Mouse (Mus musculus): ENCODE measurements around the gene 4931428L18Rik.
"Not testable (repeated sequence)": the region's sequence is repeated elsewhere in the genome, so short reads cannot be mapped to it uniquely, and the experiment has no call there.

4931428L18Rik gene

GRCm38 (mm10) chr1:31051370-31051921, 171.0 kb downstream of the 4931428L18Rik start:
- DNase-seq, result no peak

GRCm38 (mm10) chr1:31049954-31050652, 172.4 kb downstream of the 4931428L18Rik start:
- DNase-seq, result no peak

GRCm38 (mm10) chr1:31043208-31043607, 179.3 kb downstream of the 4931428L18Rik start:
- no peak for DNase-seq

GRCm38 (mm10) chr1:31042793-31043192, 179.7 kb downstream of the 4931428L18Rik start:
- DNase-seq, result no peak

- no peak for DNase-seq
Measured at GRCm38 (mm10) chr1:31033851-31034534, 188.5 kb downstream of the 4931428L18Rik start.

GRCm38 (mm10) chr1:31032351-31032750, 190.1 kb downstream of the 4931428L18Rik start:
- DNase-seq, result no peak

GRCm38 (mm10) chr1:31023173-31023572, 199.3 kb downstream of the 4931428L18Rik start:
- no peak for DNase-seq

GRCm38 (mm10) chr1:31019283-31019682, 203.2 kb downstream of the 4931428L18Rik start:
- no peak for DNase-seq

- no peak for DNase-seq
Measured at GRCm38 (mm10) chr1:31017377-31017776, 205.1 kb downstream of the 4931428L18Rik start.

GRCm38 (mm10) chr1:31016068-31016467, 206.4 kb downstream of the 4931428L18Rik start:
- no peak for DNase-seq

- no peak for DNase-seq
Measured at GRCm38 (mm10) chr1:31015261-31015660, 207.2 kb downstream of the 4931428L18Rik start.

GRCm38 (mm10) chr1:30977868-30978267, 244.6 kb downstream of the 4931428L18Rik start, which contains the start of gene AC153137.1:
Gene AC153137.1, minus strand, starts transcription at chr1:30977968.
- DNase-seq, result not testable (repeated sequence)

GRCm38 (mm10) chr1:30977239-30977638, 245.2 kb downstream of the 4931428L18Rik start:
- DNase-seq, result not testable (repeated sequence)

- DNase-seq, result no peak
Measured at GRCm38 (mm10) chr1:30951795-30952194, 270.7 kb downstream of the 4931428L18Rik start.

- DNase-seq, result no peak
Measured at GRCm38 (mm10) chr1:30950456-30950835, 272.0 kb downstream of the 4931428L18Rik start.

GRCm38 (mm10) chr1:30949710-30950455, 272.6 kb downstream of the 4931428L18Rik start:
- peak; percentile 96 for DNase-seq

GRCm38 (mm10) chr1:30948950-30949639, 273.4 kb downstream of the 4931428L18Rik start:
- DNase-seq, result no peak

GRCm38 (mm10) chr1:30948361-30948949, 274.0 kb downstream of the 4931428L18Rik start:
- no peak for DNase-seq

All from thymus, postnatal 25 days (tissue).